Mouse (Mus musculus) bone marrow, adult 2 months (tissue): Measurements from ENCODE around the gene Adipor2.

Experiments
- CTCF ChIP-seq: fragments of 200-500 bp; IDR thresholded peaks from 2 replicates; pipeline ENCODE4 v1.5.1; 2011; ENCODE audit warnings: low read length, control low read depth; ENCODE audit not compliant: control insufficient read depth, insufficient read depth
- POLR2A ChIP-seq: fragments of 200-500 bp; IDR thresholded peaks from 2 replicates; pipeline ENCODE4 v1.6.1; 2011; ENCODE audit warnings: low read depth, mild to moderate bottlenecking, control low read depth, low read length, borderline replicate concordance; ENCODE audit not compliant: control insufficient read depth

- TF ChIP-seq CTCF, result no peak
- TF ChIP-seq POLR2A, result no peak
Observed at GRCm38 (mm10) chr6:119377613-119378012, 39.9 kb downstream of the Adipor2 start.
